Mouse (Mus musculus): ENCODE measurements around the gene Taar7d. TPM values are rescaled to one million over a fixed set of nuclear protein-coding genes. Genes with fewer than 3 reads are reported as not detected.
A peak's percentile ranks its signal among the peaks of the same experiment; 100 is the strongest.
"Not testable (repeated sequence)": the region's sequence is repeated elsewhere in the genome, so short reads cannot be mapped to it uniquely, and the experiment has no call there.

The Taar7d gene
- not detected for total RNA-seq (2021)
- long read RNA-seq, experiment 1, result 0 reads
- long read RNA-seq, experiment 2, result 0 reads

GRCm38 (mm10) chr10:24026922-24027321 is at the start of gene Taar7d:
TSS of gene Taar7d (plus strand) at chr10:24027222.
- intact Hi-C loops (cut with DNase I), result no loop called here
- no peak for DNase-seq

DNA sequence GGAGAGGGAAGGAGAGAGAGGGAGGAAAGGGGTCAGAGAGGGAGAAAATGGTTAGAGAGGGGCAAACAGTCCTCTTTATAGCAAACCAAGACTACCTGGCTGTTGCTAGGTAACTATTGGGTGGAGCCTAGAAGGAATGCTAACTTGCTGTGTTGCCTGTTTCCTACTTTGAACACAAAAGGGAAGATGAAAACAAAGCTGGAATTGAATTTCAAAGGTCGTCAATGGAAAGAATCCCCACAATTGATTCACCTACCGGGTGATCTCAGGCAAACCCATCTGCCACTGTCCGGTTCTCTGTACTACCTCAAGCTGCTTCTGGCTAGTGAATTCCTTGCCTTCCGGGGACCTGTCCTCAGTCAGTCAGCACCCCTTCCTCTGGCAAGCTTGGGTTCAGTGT is 49.1 kb upstream of the Taar7d start:
- intact Hi-C loops (cut with DNase I), result loop anchor here (2.0 to 5.0 kb wide), 4 partner anchors 103 to 321 kb away; no protein-coding TSS in a partner anchor
- no peak for DNase-seq

DNA sequence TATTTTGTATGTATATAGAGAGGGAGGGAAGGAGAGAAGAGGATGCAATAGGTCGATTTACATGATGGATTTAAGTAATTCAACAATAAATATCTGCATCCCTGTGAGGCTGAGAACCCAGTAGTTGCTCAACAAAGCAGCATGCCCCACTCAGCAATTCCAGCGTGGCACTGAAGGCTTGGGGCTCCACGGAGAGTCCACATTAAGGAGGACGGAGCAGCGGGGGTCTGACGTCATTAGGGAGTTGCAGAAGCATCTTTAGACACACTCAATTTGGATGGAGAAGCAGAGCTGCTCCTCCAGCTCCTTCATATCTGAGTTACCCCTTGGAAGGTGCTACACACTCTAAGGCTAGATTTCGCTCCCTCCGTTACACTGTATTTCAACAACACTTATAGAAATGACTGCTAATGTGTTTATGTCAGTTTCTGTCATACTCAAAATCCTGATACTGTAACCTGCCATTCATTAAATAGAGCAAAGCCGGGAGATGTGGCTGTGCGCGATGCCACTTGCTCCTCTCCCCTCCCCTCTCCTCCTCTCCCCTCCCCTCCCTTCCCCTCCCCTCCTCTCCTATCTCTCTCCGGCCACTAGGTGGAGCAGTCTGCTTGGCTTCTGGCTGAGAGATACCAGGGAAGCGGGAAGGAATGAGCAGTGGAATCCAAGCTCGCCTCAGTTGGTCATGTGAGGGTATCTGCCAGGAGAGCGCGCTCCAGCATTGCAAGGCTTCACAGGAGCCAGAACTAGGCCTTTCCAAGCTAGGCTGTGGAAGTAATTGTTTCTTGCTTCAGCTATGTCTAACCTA is 47.9 kb upstream of the Taar7d start:
- intact Hi-C loops (cut with DNase I), result loop anchor here (2.0 to 5.0 kb wide), 4 partner anchors 102 to 320 kb away; no protein-coding TSS in a partner anchor

GRCm38 (mm10) chr10:23985546-23985945 is 41.5 kb upstream of the Taar7d start, which contains the start of gene Taar6:
TSS of gene Taar6 (minus strand) at chr10:23985646.
- intact Hi-C loops (cut with DNase I), result no loop called here
- no peak for DNase-seq

More for the DNA sequence above, 47.9 kb upstream of the Taar7d start:
- DNase-seq, result peak; percentile 70 to 84

- no peak for DNase-seq
- intact Hi-C loops (cut with DNase I), result no loop called here
Measured at GRCm38 (mm10) chr10:23986419-23986818, 40.6 kb upstream of the Taar7d start.

GRCm38 (mm10) chr10:23993381-23993780 is 33.6 kb upstream of the Taar7d start, which contains the start of gene Taar7a:
TSS of gene Taar7a (minus strand) at chr10:23993481.
- no peak for DNase-seq
- intact Hi-C loops (cut with DNase I), result no loop called here

DNA sequence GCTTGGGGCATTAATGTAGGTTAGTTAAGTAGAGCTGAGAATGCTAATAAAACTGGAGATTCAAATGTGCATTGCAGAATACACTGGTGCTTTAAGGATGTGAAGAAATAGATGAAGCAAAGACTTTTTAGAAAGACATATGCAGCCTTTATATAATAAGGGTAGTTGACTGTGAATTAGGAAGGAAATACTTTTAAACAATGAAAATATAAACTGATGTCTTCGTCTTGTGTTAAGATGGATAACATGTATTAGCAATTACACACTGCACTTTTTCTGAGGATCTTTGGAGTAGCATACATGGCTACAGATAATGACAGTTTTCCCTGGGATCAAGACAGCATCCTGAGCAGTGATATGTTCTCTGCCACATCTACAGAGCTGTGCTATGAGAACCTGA is 27.4 kb upstream of the Taar7d start, which contains the start of gene Taar7b:
TSS of gene Taar7b (plus strand) at position 301 of the 400 bp plus-strand sequence.
- intact Hi-C loops (cut with DNase I), result no loop called here
- no peak for DNase-seq

GRCm38 (mm10) chr10:24006442-24006841 is 20.6 kb upstream of the Taar7d start:
- no peak for DNase-seq
- intact Hi-C loops (cut with DNase I), result no loop called here

- intact Hi-C loops (cut with DNase I), result no loop called here
- no peak for DNase-seq
Measured at GRCm38 (mm10) chr10:24007034-24007433, 20.0 kb upstream of the Taar7d start.

- no peak for DNase-seq
- intact Hi-C loops (cut with DNase I), result no loop called here
Measured at GRCm38 (mm10) chr10:24008143-24008542, 18.9 kb upstream of the Taar7d start.

- no peak for DNase-seq
- intact Hi-C loops (cut with DNase I), result no loop called here
Measured at GRCm38 (mm10) chr10:24031347-24031746, 4.3 kb downstream of the Taar7d start.

GRCm38 (mm10) chr10:24037314-24037713 is 10.3 kb downstream of the Taar7d start, which contains the start of gene Taar7e:
TSS of gene Taar7e (plus strand) at chr10:24037614.
- DNase-seq, result no peak
- intact Hi-C loops (cut with DNase I), result no loop called here

DNA sequence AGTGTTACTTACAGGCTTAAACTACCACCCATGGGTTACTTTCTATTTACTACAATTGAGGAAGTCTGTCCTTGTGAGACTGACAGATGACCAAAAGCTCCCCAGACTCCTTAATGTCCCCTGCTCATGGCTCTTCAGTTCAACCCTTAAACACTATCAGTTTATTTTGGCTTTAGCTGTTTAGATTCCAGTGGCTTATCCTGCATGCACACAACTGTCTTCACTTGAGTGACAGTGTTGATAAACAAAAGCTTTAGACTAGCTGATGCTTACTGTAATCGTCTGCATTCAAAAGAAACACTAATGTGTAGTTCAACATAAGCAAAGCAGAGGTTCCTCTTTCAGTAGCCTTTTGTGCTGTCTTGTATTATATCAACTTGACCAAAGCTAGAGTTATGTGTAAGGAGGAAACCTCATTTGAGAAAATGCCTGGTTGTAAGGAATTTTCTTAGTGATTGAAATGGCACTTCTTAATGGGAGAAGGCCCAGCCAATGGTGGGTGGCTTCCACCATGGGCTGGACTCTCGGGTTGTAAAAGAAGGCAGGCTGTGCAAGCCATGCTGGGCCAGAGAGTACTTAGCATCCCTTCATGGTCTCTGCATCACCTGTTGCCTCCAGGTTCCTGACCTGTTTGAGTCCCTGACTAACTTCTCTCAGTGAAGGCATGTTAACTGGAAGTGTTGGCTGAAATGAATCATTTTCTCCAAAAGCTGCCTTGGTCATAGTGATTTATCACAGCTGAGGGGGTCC is 13.3 kb downstream of the Taar7d start:
- DNase-seq, result no peak
- intact Hi-C loops (cut with DNase I), result no loop called here

GRCm38 (mm10) chr10:24049210-24049609 is 22.2 kb downstream of the Taar7d start, which contains the start of gene Taar7f:
TSS of gene Taar7f (plus strand) at chr10:24049510.
- intact Hi-C loops (cut with DNase I), result no loop called here
- no peak for DNase-seq

GRCm38 (mm10) chr10:24052039-24052438 is 25.0 kb downstream of the Taar7d start:
- intact Hi-C loops (cut with DNase I), result no loop called here
- no peak for DNase-seq

DNA sequence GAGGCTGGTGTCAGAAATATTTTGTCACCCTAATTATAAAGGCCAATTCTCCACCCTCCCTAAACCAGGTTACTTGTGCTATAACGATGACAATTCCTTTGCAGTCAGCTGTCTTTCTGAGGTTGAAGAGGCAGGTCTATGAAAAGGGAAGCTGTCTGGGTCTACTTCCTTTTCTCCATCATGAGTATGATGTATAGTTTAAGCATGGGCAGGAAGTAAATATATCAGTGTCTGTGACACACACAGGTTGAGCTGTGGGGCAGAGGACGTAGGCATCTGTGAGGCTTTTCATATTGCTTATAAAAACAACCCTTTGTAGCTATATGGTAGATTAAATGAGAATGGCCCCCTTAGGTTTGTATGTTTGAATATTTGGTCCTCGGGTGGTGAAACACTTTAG is 32.0 kb downstream of the Taar7d start:
- no peak for DNase-seq
- intact Hi-C loops (cut with DNase I), result no loop called here

DNA sequence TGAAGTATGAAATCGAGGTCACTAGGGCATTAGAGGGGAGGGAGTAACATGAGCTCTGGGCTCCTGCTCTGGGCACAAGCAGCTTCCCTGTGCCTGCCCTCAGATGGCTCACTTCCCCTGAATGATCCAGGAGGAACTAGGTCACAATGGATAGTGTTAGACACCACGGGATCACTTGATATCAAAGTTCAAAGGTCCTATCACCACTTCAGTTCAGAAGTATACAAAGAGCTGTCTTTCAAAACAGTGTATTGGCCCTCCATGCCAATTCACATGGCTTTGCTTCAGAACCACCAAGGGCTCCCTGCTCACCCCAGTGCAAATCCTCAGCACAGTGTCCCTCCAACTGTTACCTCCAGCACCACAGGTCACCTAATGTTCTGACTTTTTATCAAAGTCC is 47.7 kb downstream of the Taar7d start:
- DNase-seq, result not testable (repeated sequence)

DNA sequence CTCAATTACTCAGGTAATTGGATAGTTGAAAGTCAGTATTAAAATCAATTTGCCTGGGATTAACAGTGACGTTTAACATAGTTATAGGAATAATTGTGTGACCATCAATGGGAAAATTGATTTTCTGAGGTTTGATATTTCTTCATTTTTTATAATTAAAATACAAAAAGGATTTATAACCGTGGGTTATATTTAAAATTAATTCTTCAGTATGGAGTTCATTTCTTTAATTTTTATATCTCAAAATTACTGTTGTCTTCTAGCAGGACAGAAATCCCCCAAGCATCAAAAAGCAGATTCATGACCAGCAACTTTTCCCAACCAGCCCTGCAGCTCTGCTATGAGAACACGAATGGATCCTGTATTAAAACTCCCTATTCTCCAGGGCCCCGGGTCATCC is 49.2 kb downstream of the Taar7d start, which contains the start of gene Taar8a:
TSS of gene Taar8a (plus strand) at position 301 of the 400 bp plus-strand sequence.
- DNase-seq; intact Hi-C loops (cut with DNase I): not testable (repeated sequence)

More for the DNA sequence above, 47.7 kb downstream of the Taar7d start:
- intact Hi-C loops (cut with DNase I), result not testable (repeated sequence)
